Mouse (Mus musculus): ENCODE measurements around the gene F13a1. TPM values are rescaled to one million over a fixed set of nuclear protein-coding genes. Genes with fewer than 3 reads are reported as not detected.

F13a1 gene
- 3.8 and 5.4 TPM in 2 replicates for polyA plus RNA-seq (2016; fragmentation: Nextera tagmentation; extraction: Ambion mirVana)

DNA sequence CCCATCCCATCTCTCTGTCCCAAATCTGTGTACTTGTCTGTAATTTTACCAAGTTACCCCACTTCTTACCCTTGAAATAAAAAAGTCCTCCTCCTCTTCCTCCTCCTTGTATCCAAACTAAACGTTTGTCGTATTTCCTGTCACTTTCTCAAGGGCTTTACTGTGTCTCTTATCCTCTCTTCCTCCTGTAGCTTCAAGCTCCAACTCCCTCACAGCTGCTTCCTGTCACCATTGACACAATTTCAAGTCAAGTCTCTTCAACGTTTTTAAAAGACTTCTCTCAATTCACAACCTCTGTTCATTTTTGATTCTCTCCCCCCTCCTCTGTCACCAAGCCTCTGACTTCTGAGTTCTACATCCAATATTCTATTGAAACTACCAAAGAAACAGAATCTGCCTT, at the start of gene F13a1:
F13a1 (minus strand) TSS at position 119 of the 400 bp plus-strand sequence.
- Histone ChIP-seq H3K4me1 (no peaks in the 10 kb centered on the region), H3K9me3 (no peaks in the 10 kb centered on the region), H3K4me3 (no peak within 1 kb of the TSS), H3K27me3 (replicated peaks; ENCODE audit: low read depth, poor library complexity, severe bottlenecking) (no peaks in the 10 kb centered on the region), H3K36me3 (replicated peaks) (no peaks in the 10 kb centered on the region), H3K27ac (replicated peaks) (no peak within 1 kb of the TSS)
- DNase-seq (ENCODE audit: low spot score), result no peak
- WGBS, result 62% methylated on average over 3 of the region's 3 CpGs

DNA sequence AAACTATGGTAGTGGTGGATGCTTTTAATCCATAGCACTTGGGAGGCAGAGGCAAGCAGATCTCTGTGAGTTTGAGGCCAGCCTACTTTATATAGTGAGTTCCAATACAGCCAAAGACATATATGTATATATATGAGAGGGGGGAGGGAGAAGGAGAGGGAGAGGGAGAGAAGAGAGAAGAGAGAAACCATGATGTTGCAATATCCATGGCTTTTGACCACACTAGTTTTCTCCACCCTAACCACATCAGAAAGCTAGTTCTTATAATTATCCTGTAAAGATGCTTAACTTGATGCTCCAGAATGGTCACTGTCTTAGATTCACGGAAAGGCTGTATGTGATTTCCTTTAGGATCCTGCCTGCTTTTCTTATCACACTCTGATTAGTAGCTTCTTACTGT, 41.6 kb upstream of the F13a1 start:
- no peaks in the 10 kb centered on the region for H3K9me3 ChIP-seq
- no peaks in the 10 kb centered on the region for H3K4me1 ChIP-seq
- DNase-seq (ENCODE audit: low spot score), result no peak
- H3K36me3 ChIP-seq (replicated peaks), result no peaks in the 10 kb centered on the region
- H3K4me3 ChIP-seq, result no peak overlapping the region
- H3K27me3 ChIP-seq (replicated peaks; ENCODE audit: low read depth, poor library complexity, severe bottlenecking), result no peaks in the 10 kb centered on the region
- H3K27ac ChIP-seq (replicated peaks), result no peak overlapping the region
- WGBS, result 88% methylated on average over 1 of the region's 1 CpGs

DNA sequence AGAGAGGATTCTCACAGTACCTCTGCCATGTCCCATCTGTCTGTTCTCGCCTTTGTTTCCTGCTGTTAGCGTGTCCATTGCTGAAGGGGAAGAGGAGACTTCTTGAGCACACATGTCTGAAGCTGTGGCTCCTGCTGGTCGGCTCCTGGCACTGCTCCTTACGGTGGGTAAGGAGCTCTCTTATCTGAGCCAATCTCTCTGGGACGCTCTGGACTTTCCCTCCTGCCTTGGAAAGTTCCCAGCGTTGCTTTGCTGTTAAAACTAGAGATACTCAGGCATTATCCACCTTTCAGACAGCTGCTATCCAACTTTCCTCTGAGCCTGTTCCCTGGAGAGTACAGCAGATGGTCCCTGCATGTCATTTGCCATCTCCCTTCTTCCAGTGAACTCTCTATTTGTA, 39.1 kb upstream of the F13a1 start:
- no peak overlapping the region for H3K4me3 ChIP-seq
- no peaks in the 10 kb centered on the region for H3K4me1 ChIP-seq
- no peaks in the 10 kb centered on the region for H3K27me3 ChIP-seq (replicated peaks; ENCODE audit: low read depth, poor library complexity, severe bottlenecking)
- DNase-seq (ENCODE audit: low spot score), result no peak
- H3K9me3 ChIP-seq, result no peaks in the 10 kb centered on the region
- H3K27ac ChIP-seq (replicated peaks), result no peak overlapping the region
- WGBS, result 74% methylated on average over 6 of the region's 6 CpGs
- no peaks in the 10 kb centered on the region for H3K36me3 ChIP-seq (replicated peaks)

DNA sequence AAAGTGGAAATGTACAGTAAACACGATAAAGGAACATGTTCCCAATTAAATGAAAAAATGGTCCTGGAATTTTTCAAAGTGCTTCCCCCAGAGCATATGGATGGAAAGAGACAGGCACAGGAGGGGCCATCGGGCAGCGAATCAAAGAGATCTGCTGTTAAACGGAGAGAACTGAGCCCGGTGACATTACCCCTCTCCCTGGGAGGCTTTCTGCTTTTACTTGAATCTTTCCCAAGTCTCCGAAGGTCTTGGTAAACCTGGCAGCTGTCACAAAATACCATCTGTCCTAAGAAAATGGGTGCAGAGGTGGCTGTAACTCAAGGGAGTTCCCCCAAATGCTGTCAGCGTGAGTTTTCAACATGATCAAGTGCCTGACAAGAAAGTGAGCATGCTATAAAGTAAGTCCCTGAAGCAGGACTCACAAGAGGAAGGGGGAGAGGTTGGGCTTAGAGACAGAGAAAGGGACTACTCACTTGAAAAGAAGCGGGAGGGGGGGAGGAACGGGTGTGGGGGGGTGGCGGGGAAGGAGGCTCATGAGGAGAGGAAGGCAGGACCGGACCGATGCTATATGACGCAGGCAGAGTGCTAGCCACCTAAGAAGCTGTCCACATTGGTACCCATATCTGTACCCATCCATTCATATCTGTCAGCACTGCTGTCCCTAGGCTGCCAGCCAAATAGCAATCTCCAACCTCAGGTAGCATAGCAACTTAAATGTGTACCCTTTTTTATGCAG, 31.6 kb upstream of the F13a1 start:
- H3K27ac ChIP-seq (replicated peaks), result no peak overlapping the region
- H3K27me3 ChIP-seq (replicated peaks; ENCODE audit: low read depth, poor library complexity, severe bottlenecking), result no peaks in the 10 kb centered on the region
- WGBS, result 68% methylated on average over 13 of the region's 13 CpGs
- no peak for DNase-seq (ENCODE audit: low spot score)
- H3K36me3 ChIP-seq (replicated peaks), result no peaks in the 10 kb centered on the region
- H3K4me1 ChIP-seq, result no peaks in the 10 kb centered on the region
- H3K4me3 ChIP-seq, result no peak overlapping the region
- H3K9me3 ChIP-seq, result no peaks in the 10 kb centered on the region

DNA sequence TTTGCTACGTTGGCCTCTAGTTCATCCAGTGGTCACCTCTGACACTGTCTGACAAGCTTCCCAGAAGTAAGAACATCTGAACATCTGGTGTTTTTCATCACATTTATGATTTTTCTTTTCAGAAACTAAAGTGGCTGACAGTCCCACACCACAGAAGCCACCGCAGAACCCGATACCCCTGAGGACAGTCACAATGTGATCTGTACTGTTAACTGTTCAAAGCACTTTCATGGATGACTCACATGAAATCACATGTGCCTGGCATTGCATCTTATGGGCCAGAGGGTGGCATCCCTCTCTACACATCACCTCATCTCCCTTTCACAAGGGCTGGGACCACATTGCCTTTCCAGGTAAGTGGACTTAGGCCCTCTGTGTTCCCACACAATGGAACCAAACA, 21.3 kb upstream of the F13a1 start:
- WGBS, result 83% methylated on average over 3 of the region's 3 CpGs
- no peak for DNase-seq (ENCODE audit: low spot score)
- Histone ChIP-seq H3K36me3 (replicated peaks) (no peaks in the 10 kb centered on the region), H3K27me3 (replicated peaks; ENCODE audit: low read depth, poor library complexity, severe bottlenecking) (no peaks in the 10 kb centered on the region), H3K27ac (replicated peaks) (no peak overlapping the region), H3K4me1 (no peaks in the 10 kb centered on the region), H3K9me3 (no peaks in the 10 kb centered on the region), H3K4me3 (no peak overlapping the region)

DNA sequence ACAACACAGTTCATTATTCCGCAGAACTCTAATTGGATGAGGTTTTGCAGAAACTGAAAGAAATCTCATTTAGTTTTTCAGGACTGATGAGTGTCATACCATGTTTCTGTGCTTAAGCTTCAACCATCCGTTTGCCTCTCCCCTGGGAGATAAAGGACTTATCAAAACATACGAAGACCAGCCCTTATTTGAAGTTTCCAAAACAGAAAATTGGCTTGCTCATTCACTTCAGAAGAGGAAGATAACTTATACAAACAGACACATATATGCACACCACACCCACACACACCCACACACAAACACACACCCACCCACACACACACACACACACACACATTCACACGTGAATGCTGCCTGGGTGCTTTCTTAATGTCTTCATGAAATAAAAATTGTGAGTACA, 20.8 kb upstream of the F13a1 start:
- Histone ChIP-seq H3K36me3 (replicated peaks) (no peaks in the 10 kb centered on the region), H3K4me3 (no peak overlapping the region), H3K27me3 (replicated peaks; ENCODE audit: low read depth, poor library complexity, severe bottlenecking) (no peaks in the 10 kb centered on the region), H3K9me3 (no peaks in the 10 kb centered on the region), H3K27ac (replicated peaks) (no peak overlapping the region), H3K4me1 (no peaks in the 10 kb centered on the region)
- DNase-seq (ENCODE audit: low spot score), result no peak
- 80% methylated on average over 4 of the region's 4 CpGs for WGBS

DNA sequence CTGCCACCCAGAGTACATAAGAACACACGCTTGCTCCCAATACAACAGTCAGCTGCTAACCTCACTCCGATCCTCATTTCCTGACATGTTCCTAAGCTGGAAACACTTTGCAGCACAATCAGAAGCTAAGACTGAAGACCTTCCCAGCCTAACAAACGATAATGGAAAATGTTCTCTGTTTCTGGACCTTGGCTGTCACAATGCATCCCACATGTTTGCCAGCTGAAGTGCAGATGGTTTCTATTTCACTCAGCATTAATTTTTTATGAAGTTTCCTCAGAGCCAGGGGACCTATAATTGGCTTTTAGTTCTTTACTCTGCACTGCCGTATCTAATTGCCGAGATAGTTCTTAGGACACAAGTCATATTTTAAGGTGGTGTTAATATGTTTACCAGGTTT, 10.8 kb upstream of the F13a1 start:
- Histone ChIP-seq H3K36me3 (replicated peaks) (no peaks in the 10 kb centered on the region), H3K27ac (replicated peaks) (no peak overlapping the region), H3K4me1 (peaks cover 8% of the 10 kb centered on the region; the same call in 1 of the 2 replicates), H3K4me3 (no peak overlapping the region), H3K27me3 (replicated peaks; ENCODE audit: low read depth, poor library complexity, severe bottlenecking) (no peaks in the 10 kb centered on the region), H3K9me3 (no peaks in the 10 kb centered on the region)
- peak; percentile 17 for DNase-seq (ENCODE audit: low spot score)
- WGBS, result 58% methylated on average over 5 of the region's 5 CpGs

DNA sequence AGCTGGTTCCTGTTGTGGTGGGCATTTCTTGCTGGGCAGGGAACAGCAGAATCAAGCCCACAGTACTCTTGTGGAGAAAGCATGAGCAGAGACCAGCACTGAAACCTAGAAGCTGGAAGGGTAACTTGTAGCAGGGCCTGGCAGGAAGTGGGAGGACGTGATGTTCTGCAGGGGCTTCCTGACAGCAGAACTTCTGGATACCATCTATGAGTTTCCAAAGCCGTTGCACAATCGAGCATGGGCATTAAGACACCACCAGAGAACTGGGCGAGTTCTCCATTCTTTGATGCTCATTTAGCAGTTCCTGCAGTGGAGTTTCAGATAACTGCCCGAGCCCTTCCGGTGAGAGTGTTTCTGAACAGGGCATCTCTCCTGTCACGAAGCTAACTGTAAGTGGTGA, 6.6 kb upstream of the F13a1 start:
- 89% methylated on average over 7 of the region's 7 CpGs for WGBS

DNA sequence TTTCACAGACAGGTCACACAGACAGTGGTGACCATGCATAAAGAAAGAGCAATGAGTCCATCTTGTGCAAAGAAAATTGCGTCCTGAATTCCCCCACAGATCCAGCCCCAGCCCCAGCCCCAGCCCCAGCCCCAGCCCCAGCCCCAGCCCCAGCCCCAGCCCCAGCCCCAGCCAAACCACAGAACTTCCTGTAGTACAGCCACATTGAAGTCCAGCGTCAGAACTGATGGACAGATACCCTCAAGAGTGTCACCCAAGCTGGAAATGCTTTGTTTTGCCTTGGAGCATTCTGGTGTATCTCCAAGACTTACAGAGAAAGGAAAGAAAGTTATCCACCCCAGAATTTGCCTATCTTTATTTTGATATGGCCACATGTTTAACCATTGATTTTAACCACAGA, 413 bp downstream of the F13a1 start:
- 75% methylated on average over 2 of the region's 2 CpGs for WGBS
- Histone ChIP-seq H3K27ac (replicated peaks) (no peak overlapping the region), H3K36me3 (replicated peaks) (no peaks in the 10 kb centered on the region), H3K27me3 (replicated peaks; ENCODE audit: low read depth, poor library complexity, severe bottlenecking) (no peaks in the 10 kb centered on the region), H3K9me3 (no peaks in the 10 kb centered on the region), H3K4me1 (no peaks in the 10 kb centered on the region), H3K4me3 (no peak overlapping the region)
- no peak for DNase-seq (ENCODE audit: low spot score)

More for the DNA sequence above, 6.6 kb upstream of the F13a1 start:
- Histone ChIP-seq H3K27ac (replicated peaks) (no peak overlapping the region), H3K27me3 (replicated peaks; ENCODE audit: low read depth, poor library complexity, severe bottlenecking) (no peaks in the 10 kb centered on the region), H3K4me1 (peaks cover 8% of the 10 kb centered on the region; the same call in 1 of the 2 replicates), H3K9me3 (no peaks in the 10 kb centered on the region), H3K4me3 (no peak overlapping the region), H3K36me3 (replicated peaks) (no peaks in the 10 kb centered on the region)
- no peak for DNase-seq (ENCODE audit: low spot score)

DNA sequence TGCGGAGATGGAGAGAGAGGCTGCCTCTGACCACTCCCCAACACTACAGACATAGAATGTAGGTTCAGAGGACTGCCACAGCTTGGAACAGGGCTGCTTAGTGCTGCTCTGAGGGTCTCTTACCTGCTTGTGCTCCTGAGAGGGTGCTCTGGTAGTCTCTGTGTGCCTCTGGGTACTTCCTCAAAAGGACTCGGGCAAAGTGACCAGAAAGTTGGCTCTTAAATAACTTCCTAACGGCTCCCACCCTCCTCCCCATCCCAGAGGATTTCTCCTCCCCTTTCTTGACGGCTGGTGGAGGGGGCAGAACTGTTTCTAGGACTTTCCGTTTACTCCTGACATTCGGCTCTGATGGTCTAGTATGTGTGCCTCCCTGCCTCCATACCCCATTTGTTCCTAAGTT, 1.0 kb downstream of the F13a1 start:
- Histone ChIP-seq H3K4me1 (no peaks in the 10 kb centered on the region), H3K36me3 (replicated peaks) (no peaks in the 10 kb centered on the region), H3K4me3 (no peak overlapping the region), H3K9me3 (no peaks in the 10 kb centered on the region), H3K27me3 (replicated peaks; ENCODE audit: low read depth, poor library complexity, severe bottlenecking) (no peaks in the 10 kb centered on the region), H3K27ac (replicated peaks) (no peak overlapping the region)
- DNase-seq (ENCODE audit: low spot score), result no peak
- WGBS, result 83% methylated on average over 6 of the region's 6 CpGs

DNA sequence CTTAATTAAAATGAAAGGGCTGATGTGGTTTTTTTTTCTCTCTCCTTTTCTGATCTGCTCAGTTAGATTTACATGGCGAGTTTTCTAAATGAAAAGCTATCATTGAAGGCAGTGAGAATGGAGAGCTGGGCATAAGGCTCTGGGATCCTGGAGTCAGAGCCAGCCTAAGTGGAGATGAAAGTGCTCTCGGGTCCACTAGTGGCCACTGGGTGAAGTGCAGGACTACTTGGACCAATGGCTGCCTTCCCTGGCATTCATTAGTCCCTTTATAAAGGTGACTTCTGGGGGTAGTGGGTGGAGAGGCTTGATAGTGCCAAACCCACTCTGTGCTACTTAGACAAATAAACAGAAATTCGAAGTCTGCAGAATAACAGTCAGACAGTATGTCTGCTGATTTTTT, 5.0 kb downstream of the F13a1 start:
- Histone ChIP-seq H3K36me3 (replicated peaks) (no peaks in the 10 kb centered on the region), H3K27me3 (replicated peaks; ENCODE audit: low read depth, poor library complexity, severe bottlenecking) (no peaks in the 10 kb centered on the region), H3K4me1 (no peaks in the 10 kb centered on the region), H3K4me3 (no peak overlapping the region), H3K27ac (replicated peaks) (no peak overlapping the region), H3K9me3 (0 out of 2 replicates have a peak, but pooled peaks cover 2% of the 10 kb centered on the region)
- 84% methylated on average over 3 of the region's 3 CpGs for WGBS
- peak; percentile 20 for DNase-seq (ENCODE audit: low spot score)

DNA sequence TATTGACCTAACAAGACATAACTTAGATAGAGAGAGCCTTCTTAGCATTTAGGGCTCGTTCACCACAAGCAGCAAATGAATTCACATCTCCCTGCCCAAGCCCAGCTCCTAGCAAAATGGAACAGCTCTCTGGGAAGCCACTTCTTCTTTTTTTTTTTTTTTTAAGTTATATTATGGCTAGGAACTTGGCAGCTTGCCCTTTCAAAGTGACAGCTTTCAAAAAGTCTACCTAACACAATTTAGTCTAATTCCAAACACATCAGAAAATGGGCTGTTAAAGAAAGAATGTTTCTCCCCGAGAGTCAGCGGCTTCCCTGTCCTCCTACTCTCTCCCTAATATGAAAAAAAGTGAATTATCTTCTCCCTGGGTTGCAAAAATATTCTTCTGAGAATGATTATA, 15.3 kb downstream of the F13a1 start:
- Histone ChIP-seq H3K4me1 (no peaks in the 10 kb centered on the region), H3K27me3 (replicated peaks; ENCODE audit: low read depth, poor library complexity, severe bottlenecking) (no peaks in the 10 kb centered on the region), H3K9me3 (no peaks in the 10 kb centered on the region), H3K4me3 (no peak overlapping the region), H3K27ac (replicated peaks) (no peak overlapping the region), H3K36me3 (replicated peaks) (no peaks in the 10 kb centered on the region)
- 78% methylated on average over 3 of the region's 3 CpGs for WGBS
- no peak for DNase-seq (ENCODE audit: low spot score)

DNA sequence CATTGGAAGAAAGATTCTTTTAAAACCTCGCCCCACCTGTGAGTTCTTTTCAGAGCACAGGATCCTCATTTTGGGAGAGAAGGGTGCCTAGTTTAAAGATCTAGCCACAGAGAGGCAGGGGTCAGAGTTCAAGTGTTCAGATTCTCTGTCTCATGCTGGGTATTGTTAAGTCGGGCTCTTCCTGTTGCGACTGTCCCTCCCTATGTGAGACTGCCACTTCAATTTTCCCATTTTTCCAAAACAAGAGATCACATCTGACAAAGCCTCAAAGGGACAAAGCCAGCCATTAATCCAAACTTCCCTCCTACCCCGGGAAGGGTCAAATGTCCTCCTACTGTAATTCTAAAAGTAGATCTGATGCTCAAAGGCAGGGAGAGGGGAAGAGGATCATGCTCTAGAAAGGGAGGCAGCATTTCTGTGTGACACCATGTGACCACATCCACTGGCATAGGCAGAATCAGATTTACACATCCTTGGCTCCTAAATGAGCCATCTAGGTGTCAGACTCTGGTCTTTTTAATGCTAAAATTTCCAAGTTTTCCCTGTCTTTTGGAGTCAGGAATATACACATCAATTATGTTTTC, 24.0 kb downstream of the F13a1 start:
- 33% methylated on average over 4 of the region's 4 CpGs for WGBS
- no peak for DNase-seq (ENCODE audit: low spot score)
- Histone ChIP-seq H3K9me3 (no peaks in the 10 kb centered on the region), H3K4me1 (no peaks in the 10 kb centered on the region), H3K27ac (replicated peaks) (no peak overlapping the region), H3K36me3 (replicated peaks) (no peaks in the 10 kb centered on the region), H3K27me3 (replicated peaks; ENCODE audit: low read depth, poor library complexity, severe bottlenecking) (no peaks in the 10 kb centered on the region), H3K4me3 (no peak overlapping the region)
